Mouse (Mus musculus) layer of hippocampus, adult 2 months (tissue): Measurements from ENCODE around the gene Unc119. TPM values are rescaled to one million over a fixed set of nuclear protein-coding genes. Genes with fewer than 3 reads are reported as not detected.

Source experiments
- DNase-seq, 2 experiments: peaks; one replicate each; pipeline ENCODE4 v3.0.0; 2022; ENCODE audit warnings: low spot score in 2 of 2
- H3K27ac ChIP-seq: fragments of 200-600 bp; 2 replicates; pipeline ENCODE4 v1.8.1; 2022
- H3K4me3 ChIP-seq: fragments of 200-600 bp; 2 replicates; pipeline ENCODE4 v1.8.1; 2022; ENCODE audit warnings: mild to moderate bottlenecking
- CTCF ChIP-seq: fragments of 200-600 bp; conservative IDR thresholded peaks from 2 replicates; pipeline ENCODE4 v1.8.1; 2022; ENCODE audit warnings: antibody characterized with exemption, mild to moderate bottlenecking, moderate library complexity
- total RNA-seq, 2 experiments: library from RNA; stranded (reverse); gene quantifications; 2 replicates each; pipeline ENCODE4 v1.2.3; 2021

Gene Unc119
- total RNA-seq, 2 experiments from 2014 or later: 27.8 to 33.9 TPM

DNA sequence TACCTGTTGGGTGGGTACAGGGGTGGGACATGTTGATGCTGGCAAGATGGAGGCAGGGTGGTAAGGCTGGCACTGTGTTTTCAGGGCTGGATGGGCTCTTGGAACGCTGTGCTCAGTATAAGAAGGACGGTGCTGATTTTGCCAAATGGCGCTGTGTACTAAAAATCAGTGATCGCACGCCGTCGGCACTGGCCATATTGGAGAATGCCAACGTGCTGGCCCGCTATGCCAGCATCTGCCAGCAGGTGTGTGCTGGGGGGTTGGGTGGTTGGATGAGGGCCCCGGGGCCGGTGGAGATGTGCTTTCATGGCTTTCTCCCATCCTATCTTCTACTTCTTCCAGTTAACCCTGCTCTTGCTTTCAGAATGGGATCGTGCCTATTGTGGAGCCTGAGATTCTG, 18.3 kb upstream of the Unc119 start:
- peak; percentile 36 for TF ChIP-seq CTCF

GRCm38 (mm10) chr11:78327215-78327614, 16.1 kb upstream of the Unc119 start:
- TF ChIP-seq CTCF: no peak
- peak overlapping the region; percentile 4 for H3K4me3 ChIP-seq
- peak overlapping the region; percentile 93; the same call in 1 of the 2 replicates for H3K27ac ChIP-seq
- DNase-seq: no peak

More for the DNA sequence above, 18.3 kb upstream of the Unc119 start:
- no peak for DNase-seq
- H3K27ac ChIP-seq: peak overlapping the region; percentile 93
- peak overlapping the region; percentile 53 for H3K4me3 ChIP-seq

DNA sequence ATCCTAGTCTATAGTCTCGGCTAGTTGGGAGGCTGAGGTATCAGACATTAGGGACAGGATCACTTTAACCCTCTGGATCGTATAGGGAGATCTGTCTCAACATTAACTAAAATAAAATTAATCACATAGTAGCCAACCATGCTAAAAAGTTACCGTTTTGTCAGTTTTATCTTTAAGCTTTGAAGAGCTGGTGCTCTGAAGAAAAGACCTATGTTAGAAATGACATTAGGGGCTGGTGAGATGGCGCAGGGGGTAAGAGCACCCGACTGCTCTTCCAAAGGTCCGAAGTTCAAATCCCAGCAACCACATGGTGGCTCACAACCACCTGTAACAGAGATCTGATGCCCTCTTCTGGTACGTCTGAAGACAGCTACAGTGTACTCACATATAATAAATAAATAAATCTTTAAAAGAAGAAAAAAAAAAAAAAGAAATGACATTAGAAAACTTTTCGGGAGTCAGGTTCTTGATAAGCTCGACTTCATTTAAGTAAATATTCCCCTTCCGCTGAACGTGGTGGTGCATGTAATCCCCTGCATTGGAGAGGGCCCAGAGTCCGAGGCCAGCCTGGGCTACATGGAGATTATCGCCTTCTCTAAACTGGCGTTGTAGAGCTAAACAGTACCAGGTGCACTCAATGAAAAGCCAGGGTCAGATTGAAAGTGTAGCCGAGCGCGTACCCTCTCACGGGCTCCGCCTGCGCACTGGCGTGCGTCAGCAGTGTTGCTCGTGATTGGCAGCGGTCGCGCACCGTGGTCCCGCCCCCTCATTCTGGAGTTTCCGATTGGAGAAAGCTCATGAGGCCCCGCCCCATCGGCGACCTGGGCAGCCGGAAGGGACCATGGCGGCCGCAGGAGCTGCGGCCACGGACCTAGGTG, 15.4 kb upstream of the Unc119 start, which contains the start of gene Pigs:
Pigs (plus strand) TSS at position 782 of the 878 bp plus-strand sequence.
- TF ChIP-seq CTCF: peak; percentile 53
- DNase-seq: peak; percentile 95 to 97
- H3K4me3 ChIP-seq: peak within 1 kb of the TSS; percentile 96
- H3K27ac ChIP-seq: peak within 1 kb of the TSS; percentile 93

GRCm38 (mm10) chr11:78328512-78329056, 14.7 kb upstream of the Unc119 start:
- peak overlapping the region; percentile 96 for H3K4me3 ChIP-seq
- TF ChIP-seq CTCF: no peak
- H3K27ac ChIP-seq: peak overlapping the region; percentile 91
- DNase-seq: no peak

DNA sequence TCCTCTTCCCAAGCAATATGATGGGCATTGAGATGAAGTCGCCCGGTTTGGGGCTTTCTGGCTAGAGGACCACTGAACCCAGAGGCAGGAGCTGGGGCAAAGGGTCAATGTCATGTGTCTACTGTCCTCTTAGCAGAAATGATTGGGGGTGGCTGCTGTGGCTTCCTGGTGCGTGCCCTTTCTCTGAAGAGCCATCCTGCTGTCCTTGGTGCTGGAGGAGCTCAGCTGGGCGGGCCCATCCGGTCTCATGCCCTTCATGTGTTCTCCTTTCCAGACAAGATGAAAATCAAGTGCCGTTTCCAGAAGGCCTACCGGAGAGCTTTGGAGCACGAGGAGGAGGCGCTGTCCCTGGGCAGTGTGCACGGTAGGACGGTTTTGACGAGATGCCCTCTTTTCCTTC, 10.6 kb upstream of the Unc119 start:
- H3K27ac ChIP-seq: no peak overlapping the region
- DNase-seq: no peak
- H3K4me3 ChIP-seq: no peak overlapping the region
- TF ChIP-seq CTCF: no peak

DNA sequence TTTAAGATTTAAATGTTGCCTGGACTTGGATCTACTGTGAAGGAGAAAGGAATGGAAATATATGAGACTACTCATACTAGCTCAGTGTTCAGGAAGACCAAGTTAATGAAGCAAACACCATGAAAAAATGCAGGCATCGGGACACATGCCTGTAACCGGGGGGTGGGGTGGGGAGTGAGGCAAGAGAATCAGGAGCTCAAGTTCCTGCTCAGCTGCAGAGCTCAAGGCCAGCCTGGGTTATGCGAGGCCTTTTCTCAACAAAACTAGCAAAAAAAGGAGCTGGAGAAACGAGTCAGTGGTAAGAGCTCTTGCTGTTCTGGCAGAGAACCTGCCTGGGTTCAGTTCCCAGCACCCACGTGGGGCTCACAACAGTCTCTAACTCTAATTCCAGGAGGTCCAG, 9.3 kb upstream of the Unc119 start:
- H3K4me3 ChIP-seq: no peak overlapping the region
- TF ChIP-seq CTCF: no peak
- H3K27ac ChIP-seq: no peak overlapping the region
- no peak for DNase-seq

- H3K4me3 ChIP-seq: no peak overlapping the region
- no peak for TF ChIP-seq CTCF
- no peak overlapping the region for H3K27ac ChIP-seq
- no peak for DNase-seq
These were observed 6.2 kb upstream of the Unc119 start for GRCm38 (mm10) chr11:78337040-78337439.

- TF ChIP-seq CTCF: no peak
- DNase-seq: no peak
- H3K27ac ChIP-seq: no peak overlapping the region
- H3K4me3 ChIP-seq: no peak overlapping the region
These were observed 1.6 kb upstream of the Unc119 start for GRCm38 (mm10) chr11:78341702-78342101.

DNA sequence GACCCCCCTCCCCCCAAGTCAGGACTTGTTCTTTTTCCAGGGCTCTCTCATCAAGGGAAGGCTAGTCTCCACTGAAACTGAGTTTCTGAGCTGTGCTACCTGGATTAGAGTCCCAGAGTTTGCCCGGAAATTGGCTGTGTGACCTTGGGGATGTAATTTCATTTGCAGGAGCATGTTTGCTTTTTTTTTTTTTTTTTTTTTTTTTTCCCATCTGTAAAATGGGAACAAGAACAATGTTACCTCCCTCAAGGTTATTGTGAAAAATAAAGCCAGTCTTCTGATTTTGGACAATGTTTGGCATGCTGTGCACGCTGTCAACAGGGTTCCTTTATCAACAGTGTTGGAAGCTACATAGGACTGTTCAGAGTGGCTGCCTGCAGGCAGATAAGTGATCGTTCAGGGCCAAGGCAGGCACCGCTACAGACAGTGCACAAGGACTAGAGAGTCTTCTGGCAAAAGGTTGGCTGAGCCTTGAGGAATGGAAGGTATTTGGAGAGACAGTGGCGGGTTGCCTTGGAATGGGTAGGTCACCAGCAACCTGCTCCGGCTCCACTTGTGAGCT, 1.1 kb downstream of the Unc119 start:
- no peak for DNase-seq
- TF ChIP-seq CTCF: no peak
- Histone ChIP-seq H3K27ac (peak overlapping the region; percentile 87; the same call in 1 of the 2 replicates), H3K4me3 (peak overlapping the region; percentile 75)

GRCm38 (mm10) chr11:78344890-78345715, 1.8 kb downstream of the Unc119 start:
- Histone ChIP-seq H3K4me3 (no peak overlapping the region), H3K27ac (peak overlapping the region; percentile 33; the same call in 1 of the 2 replicates)
- no peak for TF ChIP-seq CTCF
- DNase-seq: no peak

- no peak for TF ChIP-seq CTCF
- 0 out of 2 replicates have a peak overlapping the region, but pooled peaks have one; percentile 23 for H3K27ac ChIP-seq
- H3K4me3 ChIP-seq: no peak overlapping the region
- DNase-seq: no peak
These were observed 2.5 kb downstream of the Unc119 start for GRCm38 (mm10) chr11:78345801-78346200.

GRCm38 (mm10) chr11:78346326-78347069, 3.2 kb downstream of the Unc119 start:
- no peak for TF ChIP-seq CTCF
- no peak overlapping the region for H3K27ac ChIP-seq
- H3K4me3 ChIP-seq: no peak overlapping the region
- DNase-seq: no peak
